Mouse (Mus musculus) brain, embryonic 14.5 days (tissue): ENCODE data around the gene Baiap3.

ENCODE experiments used
- CTCF ChIP-seq: fragments of 200-500 bp; IDR thresholded peaks from 2 replicates; pipeline ENCODE4 v1.5.1; 2012; ENCODE audit warnings: inconsistent platforms, mild to moderate bottlenecking, moderate library complexity, borderline replicate concordance; ENCODE audit not compliant: insufficient read depth, insufficient read length; ENCODE audit errors: extremely low read depth
- POLR2A ChIP-seq: fragments of 200-500 bp; IDR thresholded peaks from 2 replicates; pipeline ENCODE4 v1.6.1; 2012; ENCODE audit warnings: mild to moderate bottlenecking, inconsistent platforms, borderline replicate concordance; ENCODE audit not compliant: poor library complexity, insufficient read depth, insufficient read length, severe bottlenecking; ENCODE audit errors: extremely low read depth

DNA sequence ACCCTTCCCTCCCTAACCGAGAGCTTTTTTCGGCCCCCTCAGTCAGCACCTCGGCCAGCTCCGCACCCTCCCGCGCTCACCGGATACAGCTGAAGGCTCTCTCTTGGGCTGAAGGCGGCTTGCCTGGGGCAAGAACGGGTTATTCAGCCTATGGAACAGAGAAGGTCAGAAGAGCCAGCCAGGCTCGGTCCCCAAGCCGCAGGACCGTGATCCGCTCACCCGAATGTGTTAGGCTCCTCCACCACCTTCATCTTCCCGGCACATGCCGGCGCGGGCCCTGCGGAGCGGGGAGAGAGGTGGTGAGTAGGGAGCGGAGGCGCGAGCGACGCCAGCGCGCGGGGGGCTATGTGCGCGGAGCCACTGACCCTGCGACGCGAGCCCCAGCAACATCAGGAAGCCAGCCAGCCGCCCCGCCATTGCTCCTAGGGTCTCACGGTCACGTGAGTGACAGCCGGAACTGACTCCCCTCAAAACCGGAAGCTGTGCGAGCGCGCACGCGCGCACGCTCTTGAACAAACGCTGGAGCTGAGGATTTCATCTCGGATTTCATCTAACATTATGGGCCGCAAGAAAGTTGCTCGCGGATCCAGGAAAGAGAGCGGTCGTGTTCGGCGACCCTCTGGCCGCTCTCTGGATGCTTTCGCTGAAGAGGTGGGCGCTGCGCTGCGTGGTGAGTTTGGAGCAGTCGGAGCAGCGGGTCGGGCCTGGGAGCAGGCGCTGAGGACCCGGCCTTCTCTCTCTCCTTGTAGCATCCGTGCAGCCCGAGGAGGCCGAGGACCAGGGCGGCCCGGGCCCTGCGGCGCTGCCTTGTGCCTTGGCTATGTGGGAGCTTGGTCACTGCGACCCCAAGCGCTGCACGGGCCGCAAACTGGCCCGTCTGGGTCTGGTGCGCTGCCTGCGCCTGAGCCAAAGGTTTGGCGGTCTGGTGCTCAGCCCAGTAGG lies 16.2 kb downstream of the Baiap3 start, which contains the start of the genes Gnptg and Tsr3:
- TF ChIP-seq CTCF (no peak), POLR2A (peak; percentile 57; the same call in 1 of the 2 replicates)
